Mouse (Mus musculus) stomach, postnatal 0 days (tissue): ENCODE data around the gene Gm44965.

Experiments used
- CTCF ChIP-seq: IDR thresholded peaks from 2 replicates; pipeline ENCODE4 v1.5.1; 2016; ENCODE audit warnings: antibody characterized with exemption, low read depth, mild to moderate bottlenecking, moderate library complexity
- EP300 ChIP-seq: optimal IDR thresholded peaks from 2 replicates; pipeline ENCODE3; 2016; ENCODE audit warnings: antibody characterized with exemption

DNA sequence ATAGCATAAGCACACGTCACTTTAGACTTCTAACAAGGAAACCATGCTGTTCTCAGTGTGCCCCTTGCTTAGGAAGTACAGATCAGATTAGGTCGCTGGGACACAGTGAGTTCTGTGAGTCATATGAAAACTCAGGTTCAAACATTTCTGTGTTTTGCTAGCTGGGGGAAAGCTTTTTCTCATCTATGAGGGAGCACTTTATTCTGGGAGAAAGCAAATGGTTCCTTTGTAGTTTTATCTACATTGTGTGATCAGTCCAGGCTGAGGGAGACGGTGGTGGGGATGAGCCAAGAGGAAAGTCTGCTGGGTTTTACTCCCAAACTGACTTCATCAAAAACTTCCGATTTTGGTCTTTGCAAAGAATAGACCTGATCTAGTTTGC, 52.6 kb downstream of the Gm44965 start:
- no peak for TF ChIP-seq EP300
- no peak for TF ChIP-seq CTCF
